Mouse (Mus musculus) c-Kit-negative CD71-positive TER-119-positive erythroid progenitor cells, embryonic 14.5 days (primary cell): ENCODE measurements around the gene Stox2.
"Not testable (repeated sequence)": the region's sequence is repeated elsewhere in the genome, so short reads cannot be mapped to it uniquely, and the experiment has no call there.

ENCODE experiments used
- DNase-seq: peaks from one replicate; pipeline ENCODE4 v3.0.0-alpha.2; 2013; ENCODE audit warnings: low read depth, low spot score

Stox2 gene

GRCm38 (mm10) chr8:47446312-47447046 lies at the start of gene Stox2:
Stox2 (minus strand) TSS chr8:47446362.
- DNase-seq, result no peak

- no peak for DNase-seq
Observed at GRCm38 (mm10) chr8:47495428-47495827, 49.3 kb upstream of the Stox2 start.

DNA sequence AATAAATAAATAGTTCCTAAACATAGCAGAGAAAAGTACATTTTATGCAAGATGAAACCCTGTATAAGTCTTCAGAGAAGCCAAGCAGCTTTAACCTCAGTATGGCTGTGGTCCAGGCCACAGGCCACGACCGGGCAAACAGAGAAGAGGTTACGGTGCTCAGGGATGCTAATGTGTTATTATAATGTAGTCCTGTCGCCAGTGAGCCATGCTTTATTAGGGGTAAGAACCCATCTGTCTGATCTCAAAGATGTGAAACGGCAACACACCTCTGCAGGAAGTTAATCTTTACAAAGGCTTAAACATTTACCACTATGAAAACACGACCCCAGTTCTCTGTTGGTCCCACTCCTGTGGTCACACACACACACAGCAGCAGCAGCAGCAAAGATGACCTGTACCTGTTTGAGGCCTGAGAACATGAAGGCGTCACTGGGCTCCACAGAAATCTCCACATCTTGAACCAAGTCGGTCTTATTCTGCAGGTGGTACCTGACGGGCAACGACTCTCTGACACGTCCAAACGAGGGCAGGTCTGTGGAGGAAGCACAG lies 48.5 kb upstream of the Stox2 start:
- DNase-seq, result no peak

DNA sequence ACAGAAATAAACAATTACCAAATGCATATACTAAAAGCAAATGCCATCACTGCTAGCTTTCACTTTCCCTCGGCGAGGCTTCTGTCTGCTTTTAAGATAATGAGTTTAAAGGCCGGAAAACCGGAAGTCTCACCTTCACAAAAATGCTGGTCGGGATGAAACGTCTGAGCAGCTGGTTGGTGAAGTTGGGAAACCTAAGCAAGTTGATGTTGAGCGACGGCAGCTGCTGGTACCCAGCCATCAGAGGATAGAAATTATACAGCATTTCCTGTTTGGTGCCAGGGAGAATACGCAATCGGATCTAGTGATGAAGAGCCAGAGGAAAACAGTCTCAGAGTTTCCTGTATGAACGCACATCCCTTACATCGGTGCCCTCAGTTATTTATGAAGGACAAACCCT lies 46.9 kb upstream of the Stox2 start:
- DNase-seq, result no peak

- no peak for DNase-seq
Observed at GRCm38 (mm10) chr8:47487231-47487630, 41.1 kb upstream of the Stox2 start.

- no peak for DNase-seq
Observed at GRCm38 (mm10) chr8:47482354-47483071, 36.4 kb upstream of the Stox2 start.

- DNase-seq, result no peak
Observed at GRCm38 (mm10) chr8:47480039-47480438, 33.9 kb upstream of the Stox2 start.

DNA sequence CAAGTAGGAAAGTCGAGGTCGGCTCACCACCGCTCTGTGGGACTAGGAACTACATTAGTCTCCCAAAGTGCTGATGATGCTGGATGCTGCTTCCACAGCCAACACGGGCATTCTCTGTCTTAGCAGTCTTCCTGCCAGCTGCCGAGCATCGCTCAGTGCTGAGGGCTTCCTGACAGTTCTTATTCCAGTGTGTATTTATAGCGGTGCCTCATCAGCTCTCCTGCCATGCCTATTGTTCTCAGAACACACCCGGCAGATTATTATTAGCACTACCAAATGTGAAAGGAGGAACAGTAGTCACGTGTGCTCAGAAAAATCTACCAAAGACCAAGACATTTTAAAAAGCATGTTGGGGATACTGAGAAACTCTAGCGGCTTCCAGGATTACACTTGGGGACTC lies 15.5 kb upstream of the Stox2 start:
- no peak for DNase-seq

DNA sequence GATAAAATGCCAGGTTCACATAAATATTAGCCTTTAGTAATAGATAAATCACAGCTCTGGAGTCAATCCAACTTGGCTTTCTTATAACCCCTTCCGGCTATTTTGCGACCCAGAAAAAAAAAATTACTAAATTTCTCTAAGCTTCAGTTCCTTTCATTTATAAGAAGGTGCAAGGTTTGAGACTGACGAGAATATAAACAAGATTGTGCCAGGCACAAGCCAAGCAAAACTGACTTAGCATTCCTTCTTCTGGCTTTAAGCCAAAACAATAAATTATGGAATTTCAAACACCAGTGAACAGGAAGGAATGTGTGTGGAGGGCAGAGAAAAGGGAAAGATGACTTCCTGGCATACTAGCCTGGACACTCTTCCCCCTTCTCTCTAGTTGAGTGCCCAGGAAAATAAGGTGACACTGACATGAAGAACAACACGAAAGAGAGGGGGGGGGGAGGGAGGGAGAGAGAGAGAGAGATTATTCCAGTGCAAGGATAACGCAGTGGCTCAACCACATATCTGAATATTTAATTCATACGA lies 13.1 kb upstream of the Stox2 start:
- no peak for DNase-seq

DNA sequence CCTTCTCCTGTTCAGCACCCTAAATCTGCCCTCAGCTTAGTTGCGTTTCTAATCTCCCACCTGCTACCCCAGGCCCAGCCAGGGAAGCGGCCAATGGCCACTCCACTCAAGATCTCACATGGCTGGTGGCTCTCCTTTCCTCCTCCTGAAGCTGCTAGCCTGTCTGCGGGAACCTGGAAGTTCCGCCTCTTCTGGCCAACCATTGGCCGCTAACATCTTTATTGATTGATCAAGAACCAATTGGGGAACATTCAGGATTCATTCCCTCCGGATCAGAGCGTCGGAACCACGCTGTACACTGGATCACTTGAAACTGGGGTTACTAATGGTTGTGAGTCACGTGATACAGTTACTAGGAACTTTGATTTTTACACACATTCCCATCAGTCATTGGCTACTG lies 12.4 kb upstream of the Stox2 start:
- DNase-seq, result no peak

DNA sequence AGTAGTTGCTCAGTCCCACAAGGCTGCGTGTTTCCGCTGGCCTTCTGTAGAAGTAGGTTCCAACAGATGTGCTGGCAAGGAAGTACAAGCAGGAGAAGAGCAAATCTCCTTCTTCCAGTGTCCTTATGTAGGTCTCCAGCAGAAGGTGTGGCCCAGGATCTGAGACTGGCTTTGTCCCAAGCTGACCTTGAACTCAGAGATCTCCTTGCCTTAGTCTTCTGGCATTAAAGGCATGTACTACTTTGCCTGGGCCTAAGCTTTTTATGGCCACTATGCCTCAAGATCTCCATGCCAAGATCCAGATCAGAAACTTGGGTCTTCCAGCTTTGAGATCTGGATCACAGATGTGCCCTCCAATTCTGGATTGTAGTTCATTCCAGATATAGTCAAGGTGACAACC lies 3.0 kb upstream of the Stox2 start:
- DNase-seq, result not testable (repeated sequence)

DNA sequence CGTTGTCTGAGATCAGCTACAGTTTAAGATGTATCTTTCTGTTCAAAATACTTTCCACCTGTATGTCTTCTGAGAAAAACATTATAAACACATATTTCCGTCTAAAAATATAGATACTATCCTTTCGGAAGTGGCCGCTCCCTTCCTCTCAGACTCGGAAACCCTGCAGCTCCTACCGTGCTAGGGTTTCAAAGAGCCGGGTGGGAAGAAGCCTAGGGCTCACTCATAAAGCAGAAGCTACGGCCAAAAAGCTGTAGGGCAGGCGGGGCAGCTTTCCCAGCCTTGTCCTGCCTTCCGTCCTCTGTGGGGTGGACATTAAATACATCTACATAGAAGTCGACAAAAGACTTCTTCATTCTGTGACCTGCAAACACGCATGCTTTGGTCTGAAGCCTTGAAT lies 6.9 kb downstream of the Stox2 start:
- no peak for DNase-seq

- no peak for DNase-seq
Observed at GRCm38 (mm10) chr8:47437976-47438375, 8.2 kb downstream of the Stox2 start.

DNA sequence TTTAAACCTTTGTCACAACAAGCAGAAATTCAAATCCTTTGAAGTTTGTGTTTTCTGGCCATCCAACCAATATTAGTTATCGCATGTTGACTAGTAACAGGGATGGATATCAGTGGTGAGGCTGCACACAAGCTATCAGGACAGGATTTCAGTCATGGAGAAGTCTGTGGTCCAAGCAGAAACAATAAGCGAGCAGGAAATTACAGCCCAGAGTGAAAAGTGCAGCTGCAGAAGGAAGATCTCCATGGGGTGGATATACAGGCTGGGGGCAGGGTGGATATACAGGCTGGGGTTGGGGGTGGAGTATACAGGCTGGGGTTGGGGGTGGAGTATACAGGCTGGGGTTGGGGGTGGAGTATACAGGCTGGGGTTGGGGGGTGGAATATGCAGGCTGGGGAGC lies 10.3 kb downstream of the Stox2 start:
- no peak for DNase-seq

- no peak for DNase-seq
Observed at GRCm38 (mm10) chr8:47435412-47435811, 10.8 kb downstream of the Stox2 start.

- DNase-seq, result no peak
Observed at GRCm38 (mm10) chr8:47431263-47431662, 14.9 kb downstream of the Stox2 start.

DNA sequence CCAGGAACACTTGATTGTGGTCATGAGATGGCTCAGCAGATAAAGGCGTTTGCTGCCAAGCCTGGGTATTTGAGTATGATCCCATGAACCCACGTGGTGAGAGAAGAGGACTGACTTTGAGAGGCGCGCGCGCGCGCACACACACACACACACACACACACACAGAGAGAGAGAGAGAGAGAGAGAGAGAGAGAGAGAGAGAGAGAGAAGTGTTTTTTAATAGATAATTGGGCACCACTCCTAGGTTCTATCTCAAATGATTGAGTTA lies 32.0 kb downstream of the Stox2 start:
- not testable (repeated sequence) for DNase-seq

- DNase-seq, result no peak
Observed at GRCm38 (mm10) chr8:47413524-47414257, 32.5 kb downstream of the Stox2 start.

DNA sequence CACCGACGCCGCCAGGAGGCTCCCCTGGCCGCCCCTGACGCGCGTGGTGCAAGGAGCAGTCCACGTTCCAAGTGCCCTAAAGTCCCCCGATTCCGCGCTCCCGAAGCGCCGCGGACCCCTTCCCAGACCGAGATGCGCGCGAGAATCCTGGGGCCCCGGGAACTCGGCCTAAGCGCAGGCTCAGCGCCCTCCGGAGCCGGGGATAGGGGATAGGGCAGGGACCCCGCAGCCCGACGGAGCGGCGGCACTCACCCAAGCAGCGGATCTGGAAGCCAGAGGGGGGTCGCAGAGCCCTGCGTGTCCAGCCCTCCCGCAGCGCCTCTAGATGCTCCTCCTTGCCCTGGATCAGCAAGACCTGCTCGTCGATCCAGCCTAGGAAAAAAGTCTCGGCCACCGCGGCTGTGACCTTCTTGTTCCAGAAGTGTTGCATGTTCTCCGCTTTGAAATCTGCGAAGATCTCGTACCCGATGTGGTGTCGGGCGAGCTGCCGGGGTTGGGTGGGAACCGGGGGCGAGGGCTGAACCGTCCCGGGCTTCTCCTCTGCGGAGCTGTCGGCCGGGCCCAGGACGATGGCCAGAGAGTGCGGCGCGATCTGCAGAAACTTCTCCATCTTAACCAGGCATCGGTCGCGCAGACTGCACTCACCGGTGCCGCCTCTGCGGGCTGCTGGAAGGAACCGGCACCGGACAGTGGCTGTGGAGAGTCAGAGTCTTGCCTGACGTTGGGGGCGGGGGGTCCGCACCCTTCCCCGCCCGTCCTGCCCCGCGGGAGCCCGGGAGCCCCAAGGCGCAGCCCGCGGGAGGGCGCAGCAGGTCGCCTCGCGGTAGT lies 33.3 kb downstream of the Stox2 start:
- no peak for DNase-seq

DNA sequence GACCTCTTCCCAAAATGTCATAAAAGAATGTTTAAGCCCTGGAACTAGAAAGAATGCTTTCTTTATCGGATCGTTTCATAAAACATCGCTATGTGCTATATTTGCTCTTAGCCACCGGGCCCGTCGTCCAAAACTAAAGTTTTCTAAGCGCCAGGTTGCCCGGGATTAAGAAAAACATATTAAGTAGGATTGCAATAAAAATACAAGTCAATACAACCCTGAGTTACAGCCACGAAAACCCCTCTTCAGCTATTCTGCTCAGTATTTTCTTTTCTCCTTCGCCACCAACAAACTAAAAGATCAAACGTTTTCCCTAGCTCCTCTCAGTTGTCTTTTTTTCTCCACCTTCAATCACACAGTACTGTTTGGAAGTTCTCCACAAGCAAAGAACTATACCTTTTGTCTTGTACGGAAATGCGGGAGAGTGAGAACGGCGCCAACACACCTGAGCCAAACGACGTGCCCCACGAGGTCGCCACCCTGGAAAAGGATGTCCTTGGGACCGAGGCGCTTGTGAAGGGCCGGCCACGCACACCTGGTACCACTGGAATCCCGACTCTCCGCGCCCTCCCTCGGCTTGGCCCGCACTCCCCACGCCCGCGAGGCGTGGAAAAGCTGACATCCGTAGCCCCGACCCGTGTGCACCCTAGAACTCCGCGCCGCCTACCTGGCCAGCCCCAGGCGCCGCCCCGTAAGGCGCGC lies 34.0 kb downstream of the Stox2 start:
- DNase-seq, result no peak

GRCm38 (mm10) chr8:47411321-47411720 lies 34.8 kb downstream of the Stox2 start:
- DNase-seq, result no peak
